Mouse (Mus musculus) limb, embryonic 15.5 days (tissue): ENCODE data around the gene Slc35f2. TPM values are rescaled to one million over a fixed set of nuclear protein-coding genes. Genes with fewer than 3 reads are reported as not detected.

Experiments used
- ATAC-seq: fragments of 200-750 bp; cut with Nextera tagmentation; 2 replicates; pipeline ENCODE4 v1.8.0; 2017; ENCODE audit warnings: low read depth, moderate TSS enrichment; ENCODE audit not compliant: insufficient number of reproducible peaks, low FRiP score, low TSS enrichment
- H3K27ac ChIP-seq: fragments of 300-500 bp; sonication (generic); 2 replicates; pipeline ENCODE4 v1.5.1; 2015; ENCODE audit warnings: moderate library complexity, mild to moderate bottlenecking, inconsistent platforms
- H3K27me3 ChIP-seq: fragments of 300-500 bp; sonication (generic); 2 replicates; pipeline ENCODE4 v1.6.1; 2015; ENCODE audit warnings: inconsistent platforms
- H3K36me3 ChIP-seq: fragments of 300-500 bp; sonication (generic); 2 replicates; pipeline ENCODE4 v1.6.1; 2015; ENCODE audit warnings: inconsistent platforms
- H3K4me1 ChIP-seq: fragments of 300-500 bp; sonication (generic); 2 replicates; pipeline ENCODE4 v1.6.1; 2015; ENCODE audit warnings: inconsistent platforms
- H3K4me2 ChIP-seq: fragments of 300-500 bp; sonication (generic); 2 replicates; pipeline ENCODE4 v1.6.1; 2015; ENCODE audit warnings: mild to moderate bottlenecking, inconsistent platforms
- H3K4me3 ChIP-seq: fragments of 300-500 bp; sonication (generic); 2 replicates; pipeline ENCODE4 v1.5.1; 2015; ENCODE audit warnings: mild to moderate bottlenecking, inconsistent platforms
- H3K9ac ChIP-seq: fragments of 300-500 bp; sonication (generic); 2 replicates; pipeline ENCODE4 v1.6.1; 2015; ENCODE audit warnings: inconsistent platforms
- H3K9me3 ChIP-seq: fragments of 300-500 bp; sonication (generic); 2 replicates; pipeline ENCODE4 v1.6.1; 2016; ENCODE audit warnings: inconsistent platforms
- WGBS: fragments of 180-500 bp; shearing (Covaris S2); methylation state at CpG from one replicate; pipeline ENCODE4 v1.1.7; 2015; 5-methylcytosine and 5-hydroxymethylcytosine counted together
- polyA plus RNA-seq: library from polyadenylated mRNA; unstranded; fragments of >200 nt; fragmentation: Nextera tagmentation; extraction: Ambion mirVana; gene quantifications from 2 replicates; pipeline ENCODE4 v1.2.1, GENCODE M21; 2015

The Slc35f2 gene
- polyA plus RNA-seq, 1 experiment from 2014 or later, result 5.6 TPM

GRCm38 (mm10) chr9:53829866-53830209, 58.5 kb downstream of the Slc35f2 start:
- Histone ChIP-seq H3K9me3 (no peaks in the 10 kb centered on the region), H3K36me3 (no peaks in the 10 kb centered on the region), H3K9ac (no peak overlapping the region), H3K4me3 (peak overlapping the region; percentile 44), H3K4me2 (peak overlapping the region; percentile 56), H3K27me3 (peaks cover 3% of the 10 kb centered on the region; the same call in 1 of the 2 replicates), H3K27ac (no peak overlapping the region), H3K4me1 (peaks cover 3% of the 10 kb centered on the region; the same call in 1 of the 2 replicates)
- ATAC-seq, result no peak
- WGBS, result 28% methylated on average over 2 of the region's 2 CpGs

- Histone ChIP-seq H3K4me3 (no peak overlapping the region), H3K27me3 (no peaks in the 10 kb centered on the region), H3K4me2 (no peak overlapping the region), H3K36me3 (no peaks in the 10 kb centered on the region), H3K9me3 (no peaks in the 10 kb centered on the region), H3K4me1 (no peaks in the 10 kb centered on the region), H3K9ac (no peak overlapping the region), H3K27ac (no peak overlapping the region)
- 48% methylated on average over 3 of the region's 3 CpGs for WGBS
- ATAC-seq, result no peak
Measured at GRCm38 (mm10) chr9:53835039-53835438, 63.7 kb downstream of the Slc35f2 start.

- H3K4me2 ChIP-seq, result no peak overlapping the region
- no peak for ATAC-seq
Measured at GRCm38 (mm10) chr9:53835976-53836375, 64.6 kb downstream of the Slc35f2 start.

GRCm38 (mm10) chr9:53838816-53839215, 67.5 kb downstream of the Slc35f2 start:
- no peak for ATAC-seq
- Histone ChIP-seq H3K27me3 (no peaks in the 10 kb centered on the region), H3K27ac (no peak overlapping the region), H3K4me3 (no peak overlapping the region), H3K9me3 (no peaks in the 10 kb centered on the region), H3K9ac (no peak overlapping the region), H3K4me2 (no peak overlapping the region), H3K4me1 (no peaks in the 10 kb centered on the region), H3K36me3 (no peaks in the 10 kb centered on the region)
- WGBS, result 64% methylated on average over 8 of the region's 8 CpGs

More at GRCm38 (mm10) chr9:53835976-53836375, 64.6 kb downstream of the Slc35f2 start:
- Histone ChIP-seq H3K4me1 (no peaks in the 10 kb centered on the region), H3K9ac (no peak overlapping the region), H3K27ac (no peak overlapping the region), H3K9me3 (no peaks in the 10 kb centered on the region), H3K27me3 (no peaks in the 10 kb centered on the region), H3K36me3 (no peaks in the 10 kb centered on the region), H3K4me3 (no peak overlapping the region)
- WGBS, result 45% methylated on average over 4 of the region's 4 CpGs

GRCm38 (mm10) chr9:53848548-53848947, 77.2 kb downstream of the Slc35f2 start:
- no peak for ATAC-seq
- H3K4me2 ChIP-seq, result no peak overlapping the region
- 61% methylated on average over 8 of the region's 8 CpGs for WGBS
- no peaks in the 10 kb centered on the region for H3K9me3 ChIP-seq
- no peaks in the 10 kb centered on the region for H3K36me3 ChIP-seq
- no peak overlapping the region for H3K4me3 ChIP-seq
- H3K27me3 ChIP-seq, result no peaks in the 10 kb centered on the region
- H3K9ac ChIP-seq, result no peak overlapping the region
- H3K4me1 ChIP-seq, result no peaks in the 10 kb centered on the region
- H3K27ac ChIP-seq, result no peak overlapping the region

- Histone ChIP-seq H3K4me3 (no peak within 1 kb of the TSS), H3K4me1 (no peaks in the 10 kb centered on the region), H3K36me3 (no peaks in the 10 kb centered on the region), H3K9ac (no peak within 1 kb of the TSS), H3K4me2 (no peak within 1 kb of the TSS), H3K9me3 (no peaks in the 10 kb centered on the region), H3K27me3 (no peaks in the 10 kb centered on the region), H3K27ac (no peak within 1 kb of the TSS)
- no peak for ATAC-seq
- whole genome bisulfite sequencing, result 75% methylated on average over 4 of the region's 4 CpGs
Measured at GRCm38 (mm10) chr9:53849864-53850263, 78.5 kb downstream of the Slc35f2 start, which contains the start of gene Sln. Sln (plus strand) TSS chr9:53850164.

- H3K4me3 ChIP-seq, result no peak overlapping the region
- H3K27me3 ChIP-seq, result no peaks in the 10 kb centered on the region
- H3K36me3 ChIP-seq, result no peaks in the 10 kb centered on the region
- no peak overlapping the region for H3K27ac ChIP-seq
- no peaks in the 10 kb centered on the region for H3K4me1 ChIP-seq
- H3K9me3 ChIP-seq, result no peaks in the 10 kb centered on the region
- 75% methylated on average over 4 of the region's 4 CpGs for WGBS
- H3K9ac ChIP-seq, result no peak overlapping the region
- no peak for ATAC-seq
- no peak overlapping the region for H3K4me2 ChIP-seq
Measured at GRCm38 (mm10) chr9:53852158-53852557, 80.8 kb downstream of the Slc35f2 start.

GRCm38 (mm10) chr9:53853672-53854071, 82.3 kb downstream of the Slc35f2 start:
- no peak for ATAC-seq
- Histone ChIP-seq H3K27me3 (no peaks in the 10 kb centered on the region), H3K9ac (no peak overlapping the region), H3K36me3 (no peaks in the 10 kb centered on the region), H3K27ac (no peak overlapping the region), H3K4me1 (no peaks in the 10 kb centered on the region), H3K9me3 (no peaks in the 10 kb centered on the region), H3K4me3 (no peak overlapping the region), H3K4me2 (no peak overlapping the region)
- WGBS, result 90% methylated on average over 1 of the region's 1 CpGs

GRCm38 (mm10) chr9:53854525-53854924, 83.2 kb downstream of the Slc35f2 start:
- 85% methylated on average over 1 of the region's 1 CpGs for WGBS
- Histone ChIP-seq H3K9me3 (no peaks in the 10 kb centered on the region), H3K4me3 (no peak overlapping the region), H3K4me2 (no peak overlapping the region), H3K4me1 (no peaks in the 10 kb centered on the region), H3K9ac (no peak overlapping the region), H3K27me3 (no peaks in the 10 kb centered on the region), H3K27ac (no peak overlapping the region), H3K36me3 (no peaks in the 10 kb centered on the region)
- ATAC-seq, result no peak

- no peak overlapping the region for H3K4me3 ChIP-seq
- H3K36me3 ChIP-seq, result no peaks in the 10 kb centered on the region
- 86% methylated on average over 5 of the region's 5 CpGs for WGBS
- H3K4me1 ChIP-seq, result no peaks in the 10 kb centered on the region
- H3K9ac ChIP-seq, result no peak overlapping the region
- no peak for ATAC-seq
- no peaks in the 10 kb centered on the region for H3K27me3 ChIP-seq
- no peak overlapping the region for H3K4me2 ChIP-seq
- H3K27ac ChIP-seq, result no peak overlapping the region
- no peaks in the 10 kb centered on the region for H3K9me3 ChIP-seq
Measured at GRCm38 (mm10) chr9:53857864-53858263, 86.5 kb downstream of the Slc35f2 start.

Other genes starting within 250 kb of the Slc35f2 start
- 11.3 and 11.6 TPM in 2 replicates for gene Atm, start 234.8 kb upstream of the Slc35f2 start, polyA plus RNA-seq
- gene Npat, start 234.5 kb upstream of the Slc35f2 start, polyA plus RNA-seq, result 16.4 and 16.7 TPM in 2 replicates
- gene Acat1, start 161.2 kb upstream of the Slc35f2 start, polyA plus RNA-seq, result 157 and 172 TPM in 2 replicates
- 29.0 and 32.9 TPM in 2 replicates for gene Cul5, start 101.5 kb upstream of the Slc35f2 start, polyA plus RNA-seq
- gene Rab39, start 65.3 kb upstream of the Slc35f2 start, polyA plus RNA-seq, result 0.38 and 0.45 TPM in 2 replicates
- 65.2 and 204 TPM in 2 replicates for gene Sln, start 78.6 kb downstream of the Slc35f2 start, polyA plus RNA-seq
- 3.4 and 3.8 TPM in 2 replicates for gene Elmod1, start 203.8 kb downstream of the Slc35f2 start, polyA plus RNA-seq